Comparison of ENCODE assay signal across 12 mouse cellular contexts in genomic region chr16:10663890-10664731, GRCm38 (mm10).
DNase-seq lines count a peak whose midpoint lies in the region; ATAC-seq and TF ChIP-seq lines count a peak whose summit lies in the region.
"Had no signal": no experiment of that assay in that cellular context is flagged by ENCODE, and none has a peak within 500 bp of the region (broad histone marks: within the 10 kb centered on the region; RNA-seq: fewer than 3 reads in every experiment).

No protein-coding gene starts in this region.

- DNase-seq in heart, adult 9 months (ENCODE audit: low spot score in 2 of 2) = no peak
- no peak for DNase-seq in midbrain, embryonic 14.5 days
- no peak for DNase-seq in liver, postnatal 0 days
- no peak for DNase-seq in left cerebral cortex, adult 8-10 months (ENCODE audit: low spot score in 2 of 2)
- DNase-seq: cerebellum, adult 8-10 months; right cerebral cortex, postnatal 25 days had no signal

- H3K27ac ChIP-seq in heart, embryonic 11.5 days (ENCODE audit: low read depth, low read length) = peak overlapping the region; percentile 62; the same call in 1 of the 2 replicates
- H3K27ac ChIP-seq in midbrain, embryonic 14.5 days (replicated peaks; ENCODE audit: low read depth, low read length) = 0 out of 2 replicates have a peak overlapping the region, but pooled peaks have one; percentile 64
- no peak overlapping the region for H3K27ac ChIP-seq in midbrain, embryonic 16.5 days (ENCODE audit: low read length)
- no peak overlapping the region for H3K27ac ChIP-seq in liver, postnatal 0 days (ENCODE audit: low read depth)
- peak overlapping the region; percentile 89; the same call in 1 of the 2 replicates for H3K27ac ChIP-seq in stomach, embryonic 14.5 days (ENCODE audit: low read length)
- H3K27ac ChIP-seq: forebrain, embryonic 13.5 days had no signal

- no peaks in the 10 kb centered on the region for H3K27me3 ChIP-seq in heart, embryonic 11.5 days (ENCODE audit: control insufficient read depth, insufficient read depth, low read length)
- no peaks in the 10 kb centered on the region for H3K27me3 ChIP-seq in midbrain, embryonic 14.5 days (ENCODE audit: control insufficient read depth, insufficient read depth, low read length)
- H3K27me3 ChIP-seq in midbrain, embryonic 16.5 days (ENCODE audit: control insufficient read depth, insufficient read depth, low read depth, low read length) = no peaks in the 10 kb centered on the region
- no peaks in the 10 kb centered on the region for H3K27me3 ChIP-seq in liver, postnatal 0 days (ENCODE audit: insufficient read depth, low read length)
- H3K27me3 ChIP-seq in stomach, embryonic 14.5 days (ENCODE audit: control insufficient read depth, insufficient read depth, low read length) = no peaks in the 10 kb centered on the region
- H3K27me3 ChIP-seq: forebrain, embryonic 13.5 days had no signal

- H3K4me1 ChIP-seq in heart, embryonic 11.5 days (ENCODE audit: control insufficient read depth, insufficient read depth, low read length) = peaks cover 26% of the 10 kb centered on the region
- peaks cover 12% of the 10 kb centered on the region; the same call in 1 of the 2 replicates for H3K4me1 ChIP-seq in midbrain, embryonic 14.5 days (ENCODE audit: control insufficient read depth, insufficient read depth, low read length)
- H3K4me1 ChIP-seq in midbrain, embryonic 16.5 days (ENCODE audit: control insufficient read depth, insufficient read depth, low read length) = no peaks in the 10 kb centered on the region
- H3K4me1 ChIP-seq in liver, postnatal 0 days (ENCODE audit: insufficient read depth) = peaks cover 26% of the 10 kb centered on the region
- H3K4me1 ChIP-seq in stomach, embryonic 14.5 days (ENCODE audit: control insufficient read depth, insufficient read depth, low read length) = peaks cover 54% of the 10 kb centered on the region

- no peaks in the 10 kb centered on the region for H3K36me3 ChIP-seq in heart, embryonic 11.5 days (ENCODE audit: control insufficient read depth, insufficient read depth, low read length)
- H3K36me3 ChIP-seq in midbrain, embryonic 14.5 days (ENCODE audit: control insufficient read depth, insufficient read depth, low read length) = no peaks in the 10 kb centered on the region
- no peaks in the 10 kb centered on the region for H3K36me3 ChIP-seq in midbrain, embryonic 16.5 days (ENCODE audit: control insufficient read depth, insufficient read depth, low read length)
- no peaks in the 10 kb centered on the region for H3K36me3 ChIP-seq in liver, postnatal 0 days (replicated peaks; ENCODE audit: insufficient read depth, low read length)
- H3K36me3 ChIP-seq in stomach, embryonic 14.5 days (ENCODE audit: control insufficient read depth, insufficient read depth, low read length) = no peaks in the 10 kb centered on the region

- no peak for TF ChIP-seq CTCF in liver, postnatal 0 days (IDR thresholded peaks at IDR 0.05; ENCODE audit: low read depth)

- H3K4me2 ChIP-seq in heart, embryonic 11.5 days = no peak overlapping the region
- H3K4me2 ChIP-seq in midbrain, embryonic 14.5 days (ENCODE audit: low read length) = no peak overlapping the region
- no peak overlapping the region for H3K4me2 ChIP-seq in midbrain, embryonic 16.5 days (ENCODE audit: low read length)
- no peak overlapping the region for H3K4me2 ChIP-seq in liver, postnatal 0 days (ENCODE audit: low read depth, low read length)
- H3K4me2 ChIP-seq in stomach, embryonic 14.5 days (replicated peaks; ENCODE audit: low read depth, low read length) = no peak overlapping the region
- H3K4me2 ChIP-seq: forebrain, embryonic 13.5 days had no signal

- no peak for TF ChIP-seq EP300 in liver, postnatal 0 days (IDR thresholded peaks at IDR 0.05; ENCODE audit: low read depth)

- WGBS in heart, embryonic 11.5 days (ENCODE audit: insufficient replicate concordance) = 75% methylated on average over 12 of the region's 12 CpGs
- 82% methylated on average over 12 of the region's 12 CpGs for WGBS in midbrain, embryonic 14.5 days
- WGBS in midbrain, embryonic 16.5 days = 82% methylated on average over 12 of the region's 12 CpGs
- WGBS in liver, postnatal 0 days (ENCODE audit: insufficient replicate concordance) = 50% methylated on average over 12 of the region's 12 CpGs
- 49% methylated on average over 12 of the region's 12 CpGs for WGBS in stomach, embryonic 14.5 days

- no peak overlapping the region for H3K9ac ChIP-seq in heart, embryonic 11.5 days (ENCODE audit: low read depth, low read length)
- no peak overlapping the region for H3K9ac ChIP-seq in midbrain, embryonic 14.5 days (replicated peaks; ENCODE audit: low read length)
- H3K9ac ChIP-seq in midbrain, embryonic 16.5 days (ENCODE audit: low read depth, low read length) = no peak overlapping the region
- H3K9ac ChIP-seq in liver, postnatal 0 days (replicated peaks) = no peak overlapping the region
- no peak overlapping the region for H3K9ac ChIP-seq in stomach, embryonic 14.5 days (replicated peaks; ENCODE audit: low read depth, low read length)
- H3K9ac ChIP-seq: forebrain, embryonic 13.5 days had no signal

- H3K9me3 ChIP-seq in heart, embryonic 11.5 days (replicated peaks; ENCODE audit: control insufficient read depth, low read length) = no peaks in the 10 kb centered on the region
- H3K9me3 ChIP-seq in midbrain, embryonic 14.5 days (ENCODE audit: control insufficient read depth, low read length) = no peaks in the 10 kb centered on the region
- no peaks in the 10 kb centered on the region for H3K9me3 ChIP-seq in midbrain, embryonic 16.5 days (replicated peaks; ENCODE audit: control insufficient read depth, low read length, poor library complexity, severe bottlenecking)
- H3K9me3 ChIP-seq in liver, postnatal 0 days (ENCODE audit: low read length) = no peaks in the 10 kb centered on the region
- no peaks in the 10 kb centered on the region for H3K9me3 ChIP-seq in stomach, embryonic 14.5 days (ENCODE audit: control insufficient read depth, low read depth, low read length)
- H3K9me3 ChIP-seq: forebrain, embryonic 13.5 days; G1E had no signal

- ATAC-seq in heart, embryonic 11.5 days (replicated peaks; ENCODE audit: insufficient number of reproducible peaks, low FRiP score, low TSS enrichment) = no peak
- ATAC-seq in midbrain, embryonic 14.5 days (ENCODE audit: low FRiP score, low TSS enrichment) = no peak
- no peak for ATAC-seq in midbrain, embryonic 16.5 days
- ATAC-seq in liver, postnatal 0 days = peak; percentile 68
- peak; percentile 19; the same call in 1 of the 2 replicates for ATAC-seq in stomach, embryonic 14.5 days (ENCODE audit: insufficient number of reproducible peaks, insufficient read depth, low FRiP score, low read depth)
- no peak for ATAC-seq in CD4-positive, CD25-positive, alpha-beta regulatory T cell, adult 4 months
- ATAC-seq: forebrain, embryonic 13.5 days had no signal

- no peak overlapping the region for H3K4me3 ChIP-seq in heart, embryonic 11.5 days (ENCODE audit: low read depth, low read length)
- H3K4me3 ChIP-seq in midbrain, embryonic 14.5 days (replicated peaks; ENCODE audit: low read depth, low read length) = no peak overlapping the region
- H3K4me3 ChIP-seq in midbrain, embryonic 16.5 days (ENCODE audit: low read depth, low read length) = no peak overlapping the region
- H3K4me3 ChIP-seq in liver, postnatal 0 days (ENCODE audit: low read depth, low read length) = no peak overlapping the region
- H3K4me3 ChIP-seq in stomach, embryonic 14.5 days (ENCODE audit: low read depth, low read length) = no peak overlapping the region
- H3K4me3 ChIP-seq: forebrain, embryonic 13.5 days had no signal

Comparison
In these comparisons a context has a peak if more than half of its experiments do, and no peak if none do; other contexts are left out.
1. H3K27ac ChIP-seq: peak in heart, embryonic 11.5 days (single experiment), midbrain, embryonic 14.5 days (single experiment) and stomach, embryonic 14.5 days (single experiment); none in midbrain, embryonic 16.5 days (single experiment) and liver, postnatal 0 days (single experiment).
2. ATAC-seq: peak in liver, postnatal 0 days (single experiment) and stomach, embryonic 14.5 days (single experiment); none in heart, embryonic 11.5 days (single experiment), midbrain, embryonic 14.5 days (single experiment), midbrain, embryonic 16.5 days (single experiment) and CD4-positive, CD25-positive, alpha-beta regulatory T cell, adult 4 months (single experiment).